Mouse (Mus musculus) intestine, postnatal 0 days (tissue): ENCODE results near the gene Olfr329-ps. TPM values are rescaled to one million over a fixed set of nuclear protein-coding genes. Genes with fewer than 3 reads are reported as not detected.
A peak's percentile ranks its signal among the peaks of the same experiment; 100 is the strongest.

ENCODE experiments used
- ATAC-seq: fragments of 200-750 bp; cut with Nextera tagmentation; 2 replicates; pipeline ENCODE4 v1.8.0; 2017; ENCODE audit warnings: mild to moderate bottlenecking, moderate TSS enrichment, moderate library complexity
- H3K27ac ChIP-seq: fragments of 300-500 bp; sonication (generic); 2 replicates; pipeline ENCODE4 v1.5.1; 2014; ENCODE audit warnings: mild to moderate bottlenecking, low read depth, low read length, moderate library complexity
- H3K27me3 ChIP-seq: fragments of 300-500 bp; sonication (generic); replicated peaks from 2 replicates; pipeline ENCODE4 v1.6.1; 2014; ENCODE audit warnings: low read length, mixed read lengths; ENCODE audit not compliant: control insufficient read depth, insufficient read depth
- H3K36me3 ChIP-seq: fragments of 300-500 bp; sonication (generic); 2 replicates; pipeline ENCODE4 v1.6.1; 2014; ENCODE audit warnings: mild to moderate bottlenecking, moderate library complexity; ENCODE audit not compliant: control insufficient read depth, insufficient read depth
- H3K4me1 ChIP-seq: fragments of 300-500 bp; sonication (generic); replicated peaks from 2 replicates; pipeline ENCODE4 v1.6.1; 2014; ENCODE audit warnings: antibody characterized with exemption, low read length, mixed read lengths; ENCODE audit not compliant: control insufficient read depth, insufficient read depth
- H3K4me2 ChIP-seq: fragments of 300-500 bp; sonication (generic); replicated peaks from 2 replicates; pipeline ENCODE4 v1.6.1; 2014; ENCODE audit warnings: low read depth, mild to moderate bottlenecking, moderate library complexity
- H3K4me3 ChIP-seq: fragments of 300-500 bp; sonication (generic); 2 replicates; pipeline ENCODE4 v1.5.1; 2014; ENCODE audit warnings: low read depth, low read length
- H3K9ac ChIP-seq: fragments of 300-500 bp; sonication (generic); 2 replicates; pipeline ENCODE4 v1.6.1; 2014; ENCODE audit warnings: mild to moderate bottlenecking, low read depth, low read length
- H3K9me3 ChIP-seq: fragments of 300-500 bp; sonication (generic); 2 replicates; pipeline ENCODE4 v1.6.1; 2016; ENCODE audit warnings: mixed run types; ENCODE audit not compliant: control insufficient read depth
- CTCF ChIP-seq: sonication (generic); IDR thresholded peaks from 2 replicates; pipeline ENCODE4 v1.5.1; 2016; ENCODE audit warnings: low read depth, mild to moderate bottlenecking, control low read depth, antibody characterized with exemption, moderate library complexity
- WGBS: fragments of 180-500 bp; shearing (Covaris S2); extraction: QIAGEN DNeasy Blood & Tissue Kit; methylation state at CpG from one replicate; pipeline ENCODE4 v1.1.7; 2014; 5-methylcytosine and 5-hydroxymethylcytosine counted together
- polyA plus RNA-seq: library from polyadenylated mRNA; unstranded; fragments of >200 nt; fragmentation: Nextera tagmentation; extraction: Ambion mirVana; gene quantifications from 2 replicates; pipeline ENCODE4 v1.2.1, GENCODE M21; 2015

Olfr329-ps gene
- not detected in 2 replicates for polyA plus RNA-seq

- Histone ChIP-seq H3K27ac (no peak within 1 kb of the TSS), H3K9me3 (no peaks in the 10 kb centered on the region), H3K4me3 (no peak within 1 kb of the TSS), H3K4me2 (no peak within 1 kb of the TSS), H3K9ac (no peak within 1 kb of the TSS), H3K4me1 (no peaks in the 10 kb centered on the region), H3K36me3 (no peaks in the 10 kb centered on the region), H3K27me3 (0 out of 2 replicates have a peak, but pooled peaks cover 2% of the 10 kb centered on the region)
- no peak for TF ChIP-seq CTCF
- no peak for ATAC-seq
- 72% methylated on average over 5 of the region's 5 CpGs for WGBS
These were observed at the start of gene Olfr329-ps for GRCm38 (mm10) chr11:58546322-58546721. Gene Olfr329-ps, minus strand, starts transcription at chr11:58546422.

- TF ChIP-seq CTCF, result no peak
These were observed 48.6 kb upstream of the Olfr329-ps start, which contains the start of gene Olfr324 for GRCm38 (mm10) chr11:58594814-58595213. Gene Olfr324, plus strand, starts transcription at chr11:58595114.

DNA sequence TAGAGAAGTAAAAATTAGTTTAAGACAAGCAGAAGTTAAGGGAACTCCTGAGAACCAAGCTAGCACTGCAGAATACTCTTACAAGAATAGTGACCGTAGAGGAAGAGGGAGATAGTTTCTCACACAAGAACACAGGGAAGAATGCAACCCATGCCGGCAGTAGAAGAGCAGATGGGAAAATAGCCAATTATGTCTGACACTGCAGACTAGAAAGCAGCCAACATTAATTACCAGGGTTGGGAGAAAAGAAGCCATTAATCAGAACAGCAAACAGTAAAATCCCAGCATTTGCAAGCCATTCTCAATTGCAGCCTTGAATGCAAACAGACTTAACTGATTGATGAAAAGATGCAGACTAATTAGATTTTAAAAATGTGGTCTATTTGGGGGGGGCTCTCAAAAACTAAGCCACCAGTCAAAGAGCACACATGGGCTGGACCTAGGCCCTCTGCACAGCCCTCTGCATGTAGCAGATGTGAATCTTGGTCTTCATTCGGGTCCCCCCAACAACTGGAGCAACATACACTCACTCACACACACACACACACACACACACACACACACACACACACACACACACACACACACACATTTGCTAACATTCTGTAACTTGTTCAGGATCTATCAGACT is 42.5 kb upstream of the Olfr329-ps start:
- ATAC-seq, result no peak
- Histone ChIP-seq H3K4me2 (no peak overlapping the region), H3K9me3 (no peaks in the 10 kb centered on the region), H3K27ac (no peak overlapping the region), H3K4me3 (no peak overlapping the region), H3K36me3 (no peaks in the 10 kb centered on the region), H3K9ac (no peak overlapping the region), H3K4me1 (no peaks in the 10 kb centered on the region), H3K27me3 (peaks cover 23% of the 10 kb centered on the region)
- no peak for TF ChIP-seq CTCF
- 66% methylated on average over 3 of the region's 3 CpGs for WGBS

More at GRCm38 (mm10) chr11:58594814-58595213, 48.6 kb upstream of the Olfr329-ps start, which contains the start of gene Olfr324:
- H3K4me3 ChIP-seq, result no peak within 1 kb of the TSS
- peaks cover 41% of the 10 kb centered on the region for H3K27me3 ChIP-seq
- no peaks in the 10 kb centered on the region for H3K4me1 ChIP-seq
- no peak within 1 kb of the TSS for H3K4me2 ChIP-seq
- H3K9me3 ChIP-seq, result no peaks in the 10 kb centered on the region
- no peaks in the 10 kb centered on the region for H3K36me3 ChIP-seq
- ATAC-seq, result no peak
- H3K27ac ChIP-seq, result no peak within 1 kb of the TSS
- no peak within 1 kb of the TSS for H3K9ac ChIP-seq
- WGBS, result 82% methylated on average over 6 of the region's 6 CpGs

- TF ChIP-seq CTCF, result peak; percentile 81
- Histone ChIP-seq H3K9ac (no peak overlapping the region), H3K27me3 (peaks cover 17% of the 10 kb centered on the region; the same call in 1 of the 2 replicates), H3K36me3 (no peaks in the 10 kb centered on the region), H3K4me3 (no peak overlapping the region), H3K27ac (no peak overlapping the region), H3K9me3 (no peaks in the 10 kb centered on the region), H3K4me2 (no peak overlapping the region), H3K4me1 (no peaks in the 10 kb centered on the region)
- 72% methylated on average over 7 of the region's 7 CpGs for WGBS
- ATAC-seq, result no peak
These were observed 41.7 kb upstream of the Olfr329-ps start for GRCm38 (mm10) chr11:58587898-58588348.

- Histone ChIP-seq H3K9me3 (no peaks in the 10 kb centered on the region), H3K4me3 (no peak overlapping the region), H3K4me2 (no peak overlapping the region), H3K27ac (no peak overlapping the region), H3K36me3 (no peaks in the 10 kb centered on the region), H3K4me1 (no peaks in the 10 kb centered on the region), H3K9ac (no peak overlapping the region), H3K27me3 (peaks cover 7% of the 10 kb centered on the region; the same call in 1 of the 2 replicates)
- no peak for TF ChIP-seq CTCF
- no peak for ATAC-seq
- 80% methylated on average over 8 of the region's 8 CpGs for WGBS
These were observed 32.4 kb upstream of the Olfr329-ps start for GRCm38 (mm10) chr11:58578636-58579035.

- 49% methylated on average over 1 of the region's 1 CpGs for WGBS
- H3K4me1 ChIP-seq, result no peaks in the 10 kb centered on the region
- no peak within 1 kb of the TSS for H3K27ac ChIP-seq
- H3K27me3 ChIP-seq, result peaks cover 7% of the 10 kb centered on the region; the same call in 1 of the 2 replicates
- H3K36me3 ChIP-seq, result no peaks in the 10 kb centered on the region
- no peak within 1 kb of the TSS for H3K4me3 ChIP-seq
- H3K9me3 ChIP-seq, result no peaks in the 10 kb centered on the region
- TF ChIP-seq CTCF, result no peak
- H3K4me2 ChIP-seq, result no peak within 1 kb of the TSS
- no peak for ATAC-seq
- H3K9ac ChIP-seq, result no peak within 1 kb of the TSS
These were observed 31.2 kb upstream of the Olfr329-ps start, which contains the start of gene Olfr325 for GRCm38 (mm10) chr11:58577430-58577829. Gene Olfr325, plus strand, starts transcription at chr11:58577730.
